ENCODE assay signal across 8 mouse cellular contexts in genomic region chr11:60352559-60353411, GRCm38 (mm10). TPM values are rescaled to one million over a fixed set of nuclear protein-coding genes. Genes with fewer than 3 reads are reported as not detected.
DNase-seq lines count a peak whose midpoint lies in the region; ATAC-seq lines count a peak whose summit lies in the region.

Tom1l2 (minus strand) TSS chr11:60352905.
Drc3 (plus strand) TSS chr11:60353329.

- ATAC-seq in hindbrain, embryonic 12.5 days (ENCODE audit: low FRiP score) = peak; percentile 100

- H3K9ac ChIP-seq in hindbrain, embryonic 12.5 days = peak within 1 kb of the TSS; percentile 66

- peak within 1 kb of the TSS; percentile 49; the same call in 1 of the 2 replicates for H3K27ac ChIP-seq in hindbrain, embryonic 12.5 days

- peaks cover 14% of the 10 kb centered on the region for H3K4me1 ChIP-seq in hindbrain, embryonic 12.5 days

- H3K27me3 ChIP-seq in hindbrain, embryonic 12.5 days = no peaks in the 10 kb centered on the region

- no peaks in the 10 kb centered on the region for H3K36me3 ChIP-seq in hindbrain, embryonic 12.5 days

- H3K4me3 ChIP-seq in hindbrain, embryonic 12.5 days = peak within 1 kb of the TSS; percentile 69

- H3K9me3 ChIP-seq in hindbrain, embryonic 12.5 days (replicated peaks) = no peaks in the 10 kb centered on the region

- H3K4me2 ChIP-seq in hindbrain, embryonic 12.5 days (replicated peaks) = peak within 1 kb of the TSS; percentile 69

- WGBS in hindbrain, embryonic 12.5 days = under 1% methylated on average over 56 of the region's 57 CpGs

- DNase-seq in NIH3T3 (ENCODE audit: low read depth) = peak; percentile 100
- DNase-seq in cerebellum, postnatal 10 days = peak; percentile 99 to 100
- peak; percentile 99 to 100 for DNase-seq in frontal cortex, postnatal 10 days (ENCODE audit: low spot score in 2 of 2)
- peak; percentile 98 to 100 for DNase-seq in layer of hippocampus, postnatal 14 days (ENCODE audit: low spot score in 2 of 2)
- peak; percentile 99 for DNase-seq in lung, postnatal 14 days
- peak; percentile 99 for DNase-seq in retina, adult 2 months (ENCODE audit: low read depth, low spot score)
- DNase-seq in thymus, postnatal 36 days = peak; percentile 96 to 98

RNA-seq across cellular contexts. Expression of gene Tom1l2, which starts in this region (rescaled TPM):
- 40.8 and 45.4 TPM in 2 replicates for polyA plus RNA-seq in hindbrain, embryonic 12.5 days (2016; fragmentation: Nextera tagmentation; extraction: Ambion mirVana)
- 100 to 1,000 TPM; 140 to 147 TPM for total RNA-seq in layer of hippocampus, postnatal 14 days (2021)

RNA-seq across cellular contexts. Expression of gene Drc3, which starts in this region (rescaled TPM):
- polyA plus RNA-seq in hindbrain, embryonic 12.5 days (2016; fragmentation: Nextera tagmentation; extraction: Ambion mirVana) = 5.0 and 6.7 TPM in 2 replicates
- 1 to 10 TPM; 5.2 to 7.3 TPM for total RNA-seq in layer of hippocampus, postnatal 14 days (2021)

Comparison
In these comparisons a context has a peak if more than half of its experiments do, and no peak if none do; other contexts are left out.
1. Peak in every context shown above with its lines: DNase-seq, ATAC-seq, H3K4me3 ChIP-seq and H3K27ac ChIP-seq.